Mouse (Mus musculus) cerebellum, postnatal 10 days (tissue): Measurements from ENCODE around the gene Ghitm.
"Not testable (repeated sequence)": the region's sequence is repeated elsewhere in the genome, so short reads cannot be mapped to it uniquely, and the experiment has no call there.

Source experiments
- DNase-seq, 2 experiments: peaks; one replicate each; pipeline ENCODE4 v3.0.0; 2021; ENCODE audit warnings: mixed read lengths in 2 of 2

The Ghitm gene

GRCm38 (mm10) chr14:37135127-37135593 is at the start of gene Ghitm:
TSS of gene Ghitm (minus strand) at chr14:37135272.
- DNase-seq, result peak; percentile 97 to 98

DNA sequence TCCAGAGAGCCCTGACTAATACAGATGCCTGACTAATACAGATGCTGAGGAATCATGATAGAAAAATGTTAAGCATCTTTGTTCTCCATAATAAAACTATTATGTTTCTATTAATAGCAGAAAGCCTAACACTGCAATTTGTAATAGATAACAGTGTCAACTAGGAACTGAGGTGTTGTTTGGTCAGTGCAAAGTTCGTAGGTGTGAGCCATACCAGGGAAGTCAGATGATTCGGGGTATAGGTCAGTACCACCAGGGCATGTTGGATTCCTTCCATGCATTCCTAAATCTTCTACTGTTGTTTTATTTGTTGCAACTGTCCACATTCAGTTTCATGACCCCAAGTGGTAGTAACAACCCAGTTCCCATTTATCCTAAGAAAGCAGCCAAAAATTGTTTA is 49.8 kb upstream of the Ghitm start:
- DNase-seq, result no peak

- DNase-seq, result peak; percentile 17 to 28
Measured at GRCm38 (mm10) chr14:37174484-37174883, 39.4 kb upstream of the Ghitm start.

- DNase-seq, result peak; percentile 47 to 49
Measured at GRCm38 (mm10) chr14:37165266-37165926, 30.3 kb upstream of the Ghitm start.

- no peak for DNase-seq
Measured at GRCm38 (mm10) chr14:37164392-37165032, 29.4 kb upstream of the Ghitm start.

DNA sequence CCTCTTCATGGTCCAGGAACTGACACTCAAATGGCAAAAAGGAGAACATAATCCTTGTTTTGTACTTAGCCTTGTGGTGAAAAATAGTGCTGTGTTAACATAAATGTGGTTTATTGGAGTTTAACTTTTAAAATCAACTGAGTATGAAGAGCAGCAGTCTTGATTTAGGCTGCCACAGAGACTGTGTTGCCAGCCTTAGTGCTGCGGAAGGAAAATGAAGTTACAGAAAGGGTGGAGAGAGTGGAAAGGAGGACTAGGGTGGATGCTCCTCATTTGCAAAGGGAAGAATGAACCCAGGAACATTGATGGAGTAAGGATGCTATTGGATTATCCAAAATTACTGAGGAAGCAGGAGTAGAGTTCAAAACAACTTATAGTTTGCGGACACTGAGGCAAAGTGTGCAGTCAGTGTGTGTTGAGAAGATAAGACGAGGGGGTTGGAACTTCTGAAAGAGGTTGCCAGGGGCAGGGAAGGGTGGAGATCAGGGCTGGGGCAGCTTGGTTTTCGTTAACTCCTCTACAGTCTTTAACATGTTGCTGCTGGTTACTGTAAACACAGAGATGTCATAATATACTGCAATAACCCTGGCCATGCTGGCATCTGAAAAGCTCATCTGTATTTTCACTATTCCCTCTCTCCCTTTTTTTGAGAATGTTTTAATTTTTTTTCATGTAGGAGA is 28.3 kb upstream of the Ghitm start:
- DNase-seq, result no peak

GRCm38 (mm10) chr14:37154391-37154790 is 19.3 kb upstream of the Ghitm start:
- no peak for DNase-seq

DNA sequence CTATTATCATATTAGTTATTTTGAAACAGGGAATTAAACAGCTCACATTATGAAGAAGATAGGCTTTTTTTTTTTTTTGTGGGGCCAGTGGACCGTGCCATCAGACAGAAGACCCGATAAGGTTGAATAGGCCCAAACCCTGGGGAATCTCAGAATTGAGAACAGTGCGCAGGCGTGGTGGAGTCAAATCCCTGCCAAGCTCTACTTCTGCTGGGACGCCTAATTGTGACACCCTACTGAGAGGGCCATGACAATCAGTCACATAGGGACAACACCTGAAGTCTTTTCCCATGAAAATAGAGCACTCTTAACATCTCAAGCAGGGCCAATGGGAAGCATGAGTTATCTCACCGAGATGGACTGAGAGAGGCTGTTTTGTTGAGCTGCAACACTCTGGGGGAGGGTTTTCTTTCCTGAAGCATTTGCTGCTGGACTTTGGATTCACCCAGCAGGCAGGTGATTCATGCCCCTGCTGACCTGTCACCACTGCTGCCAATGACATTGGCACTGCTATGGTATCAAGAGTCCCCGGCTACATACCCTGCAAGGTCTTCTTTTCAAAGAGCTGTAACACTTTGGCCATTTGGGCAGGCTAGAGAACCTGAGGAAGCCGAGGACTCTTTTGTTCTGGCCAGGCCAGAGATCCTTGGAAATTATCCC is 4.1 kb upstream of the Ghitm start:
- no peak for DNase-seq

- DNase-seq, result not testable (repeated sequence)
Measured at GRCm38 (mm10) chr14:37137596-37137995, 2.5 kb upstream of the Ghitm start.

DNA sequence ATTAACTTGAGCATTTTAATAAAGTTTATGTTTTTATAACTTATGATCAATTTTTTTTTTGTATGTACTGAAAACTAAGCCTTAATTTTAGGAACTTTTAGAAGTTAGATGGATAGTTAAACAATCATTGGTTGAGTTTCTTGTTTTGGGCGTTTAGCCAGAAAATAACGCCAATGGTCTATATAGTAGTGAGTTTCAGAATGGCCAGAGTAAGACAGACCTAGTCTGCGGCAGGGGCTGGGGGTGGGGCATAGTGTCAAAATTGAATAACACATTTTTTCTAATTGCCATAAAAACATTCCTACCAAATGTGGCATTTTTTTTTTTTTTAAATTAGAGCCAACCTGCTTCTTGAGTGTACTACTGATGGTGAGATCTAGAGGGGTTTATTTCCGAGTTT is 1.0 kb upstream of the Ghitm start:
- DNase-seq, result peak; percentile 14 to 27

DNA sequence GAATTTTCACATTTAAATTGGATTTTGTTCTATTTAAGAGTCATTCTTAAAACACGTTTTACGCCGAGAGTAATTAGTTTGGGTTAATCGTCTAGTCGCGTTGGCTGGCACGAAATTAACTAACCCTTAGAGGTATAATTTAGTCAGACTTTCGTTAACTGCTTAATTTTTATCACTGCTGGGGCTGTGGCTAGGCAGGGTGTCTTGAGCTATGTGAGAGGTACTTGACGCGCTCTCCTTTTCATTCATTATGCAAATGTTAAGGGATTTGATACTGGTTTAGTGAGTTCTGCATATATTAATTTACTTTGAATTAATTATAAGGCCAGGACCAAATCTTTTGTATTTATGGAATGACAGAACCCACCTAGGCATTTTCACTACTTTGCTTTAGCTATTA is 599 bp upstream of the Ghitm start:
- no peak for DNase-seq

DNA sequence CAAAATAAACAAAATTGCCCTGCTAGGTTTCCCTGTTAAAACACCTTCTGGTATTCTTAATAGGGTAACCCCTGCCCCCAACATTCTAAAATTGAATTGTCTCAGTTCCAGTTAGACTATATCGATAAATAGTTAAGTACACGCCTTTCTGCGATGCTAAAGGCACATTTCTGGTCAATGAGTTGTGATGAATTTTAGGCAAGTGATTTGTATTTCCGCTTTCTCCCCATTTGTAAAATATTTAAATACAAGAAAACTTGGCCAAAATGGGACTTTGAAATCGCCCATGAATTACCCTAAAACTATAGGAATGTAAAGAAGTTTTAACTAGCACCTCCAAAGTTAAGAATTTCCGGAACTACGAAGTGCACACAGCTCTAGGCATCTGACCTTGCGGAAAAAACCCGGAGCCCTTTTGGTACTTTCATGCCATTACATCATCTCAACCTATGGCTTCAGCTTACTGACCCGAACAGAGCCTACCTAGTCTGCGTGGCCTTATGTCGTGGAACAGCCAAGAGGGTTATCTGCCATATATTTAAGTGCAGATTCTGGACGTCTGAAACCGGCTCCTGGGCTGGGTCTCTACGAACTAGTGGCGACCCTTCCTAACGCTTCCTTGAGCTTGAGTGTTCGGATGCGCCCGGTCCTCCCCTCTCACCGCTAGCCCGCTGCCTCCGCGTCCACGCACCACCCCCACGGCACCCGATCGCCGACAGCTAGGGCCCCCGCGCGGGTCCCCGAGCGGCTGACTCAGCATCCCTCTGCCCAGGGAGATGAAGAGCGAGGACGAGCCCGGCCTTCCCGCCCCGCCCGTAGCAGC is 557 bp downstream of the Ghitm start:
- DNase-seq, result no peak

- DNase-seq, result peak; percentile 68 to 74
Measured at GRCm38 (mm10) chr14:37127652-37128051, 7.4 kb downstream of the Ghitm start.

- DNase-seq, result no peak
Measured at GRCm38 (mm10) chr14:37119233-37119632, 15.8 kb downstream of the Ghitm start.

DNA sequence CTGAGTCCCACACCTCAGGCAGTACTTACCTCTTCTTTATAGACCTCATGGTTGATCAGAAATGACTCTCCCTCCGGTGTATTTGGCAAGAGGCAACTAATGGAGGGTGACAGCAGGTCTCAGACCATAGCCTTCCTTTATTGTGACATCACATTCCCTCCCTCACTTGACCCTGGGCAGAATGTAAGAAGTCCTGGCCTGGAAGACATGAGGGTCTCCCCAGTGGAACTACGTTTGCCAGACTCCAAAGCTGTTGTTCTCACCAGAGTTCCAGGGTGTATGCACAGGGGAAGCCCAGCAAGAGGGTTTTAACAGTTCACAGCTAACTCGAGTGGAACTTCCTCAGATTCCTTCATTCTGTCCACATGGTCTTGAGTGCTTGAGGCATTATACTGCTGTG is 21.1 kb downstream of the Ghitm start, which contains the start of gene 2610528A11Rik:
Gene 2610528A11Rik, minus strand, starts transcription at position 101 of the 400 bp plus-strand sequence.
- no peak for DNase-seq

DNA sequence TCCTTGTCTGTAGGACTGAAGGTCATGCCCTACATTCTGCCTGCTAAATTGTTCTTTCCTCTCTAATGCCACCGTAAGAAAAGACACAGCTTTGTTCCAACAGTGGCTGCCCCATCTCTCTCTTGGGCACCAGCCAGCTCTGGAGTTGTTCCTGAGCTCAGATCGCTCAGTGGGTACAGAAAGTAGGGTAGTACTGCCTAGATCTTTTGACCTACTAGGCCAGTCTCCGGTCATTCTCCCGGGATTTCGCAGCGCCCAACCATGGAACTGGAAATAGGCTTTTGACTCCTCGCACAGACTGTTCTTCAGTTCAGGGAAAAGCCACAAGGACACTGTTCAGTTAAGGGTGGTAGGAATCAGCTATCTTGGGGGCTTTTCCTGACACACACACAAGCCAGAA is 22.1 kb downstream of the Ghitm start:
- peak in 1 of 2 experiments; percentile 40 for DNase-seq

DNA sequence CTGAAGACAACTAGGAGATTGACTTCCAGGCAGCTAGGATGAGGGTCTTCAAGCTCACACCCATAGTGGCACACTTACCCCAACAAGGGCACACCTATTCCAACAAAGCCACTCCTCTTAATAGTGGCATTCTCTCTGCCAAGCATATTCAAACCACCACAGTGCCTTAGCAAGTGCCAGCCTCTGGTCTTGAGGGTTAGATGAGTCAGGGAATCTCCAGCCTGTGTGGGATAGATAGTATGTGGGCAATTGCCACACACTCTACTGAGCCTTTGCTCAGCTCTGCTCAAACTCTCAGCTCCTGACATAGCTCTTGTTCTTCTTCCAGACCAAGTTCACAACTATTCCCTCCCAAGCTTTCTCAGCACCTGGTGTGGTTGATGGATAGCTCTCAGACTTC is 23.7 kb downstream of the Ghitm start:
- no peak for DNase-seq

- peak; percentile 36 to 43 for DNase-seq
Measured at GRCm38 (mm10) chr14:37110456-37110855, 24.6 kb downstream of the Ghitm start.

DNA sequence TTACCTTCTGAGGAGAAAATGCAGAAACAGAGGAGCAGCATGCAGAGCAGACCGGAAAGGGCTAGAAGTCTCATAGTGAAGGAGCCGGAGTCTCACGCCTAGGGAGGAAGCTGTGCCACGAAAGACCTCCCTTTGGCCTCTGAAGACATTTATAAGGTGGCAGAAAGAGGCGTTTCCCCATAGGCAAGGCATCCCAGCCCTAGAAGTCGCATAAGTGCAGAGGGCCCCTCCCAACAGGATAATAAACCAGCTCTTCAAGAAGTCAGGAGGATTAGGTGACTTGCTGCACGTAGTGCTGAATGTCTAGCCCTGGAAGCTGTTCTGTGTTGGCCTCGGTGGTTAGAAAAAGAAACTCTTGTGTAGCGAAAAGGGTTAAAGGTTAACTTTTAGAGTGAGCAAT is 25.1 kb downstream of the Ghitm start:
- DNase-seq, result no peak

- no peak for DNase-seq
Measured at GRCm38 (mm10) chr14:37109460-37109859, 25.6 kb downstream of the Ghitm start.

GRCm38 (mm10) chr14:37105846-37106245 is 29.2 kb downstream of the Ghitm start:
- peak; percentile 24 to 45 for DNase-seq

DNA sequence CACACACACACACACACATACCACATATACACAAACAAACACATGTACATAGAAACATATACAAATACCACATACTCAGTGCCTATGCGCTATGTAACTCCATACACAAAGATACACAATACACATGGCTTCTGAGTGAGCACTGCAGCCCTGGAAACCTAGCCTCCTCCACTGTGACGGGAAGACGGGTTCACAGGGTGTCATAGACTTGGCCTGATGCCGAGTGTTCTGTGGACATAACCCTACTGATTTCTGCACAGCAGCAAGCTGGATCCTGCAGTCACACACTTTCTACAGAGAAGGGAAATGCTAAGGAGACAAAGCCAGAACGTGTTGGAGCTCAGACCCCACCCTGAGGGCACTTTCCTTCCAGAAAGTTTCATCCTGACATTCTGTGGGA is 30.3 kb downstream of the Ghitm start:
- peak in 1 of 2 experiments; percentile 40 for DNase-seq
